Mouse (Mus musculus): ENCODE measurements at regions not wholly inside any gene's neighbourhood (a gene's known extent, or its start where the extent isn't known, plus 50 kb on each side); places are given as distances from the start of the nearest gene placed in this dataset.

DNA sequence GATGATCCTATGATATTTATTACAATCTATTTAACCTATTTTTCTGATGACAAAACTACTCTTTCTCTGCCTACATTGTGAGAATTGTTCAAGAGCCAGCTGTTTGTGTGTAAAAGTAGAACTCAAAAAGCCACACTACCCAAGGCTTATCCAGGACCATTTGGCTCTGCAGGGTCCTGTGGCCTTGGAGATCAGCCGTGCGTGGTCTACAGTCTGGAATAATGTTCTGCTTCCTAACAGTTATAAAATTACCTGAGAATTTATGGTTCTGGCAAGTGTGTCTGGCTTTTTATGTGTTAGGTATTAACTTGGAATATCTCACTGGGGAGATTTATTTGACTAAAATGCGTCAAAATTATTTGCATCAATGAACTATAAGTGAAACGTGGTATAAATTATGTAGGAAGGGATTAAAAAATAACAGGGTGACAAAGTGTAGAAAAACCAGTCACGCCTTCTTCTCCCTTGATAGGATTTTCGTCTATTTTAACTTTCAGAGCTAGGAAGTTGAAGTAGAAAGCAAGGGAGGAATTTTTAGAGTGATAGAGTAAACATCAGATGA, 1789.0 kb upstream of the Gm7489 start:
- H3K36me3 ChIP-seq: no peaks in the 10 kb centered on the region
- no peaks in the 10 kb centered on the region for H3K27me3 ChIP-seq
- H3K9me3 ChIP-seq: no peaks in the 10 kb centered on the region
- H3K4me1 ChIP-seq: no peaks in the 10 kb centered on the region
- no peak overlapping the region for H3K9ac ChIP-seq (replicated peaks)
- H3K4me2 ChIP-seq (replicated peaks): no peak overlapping the region
- H3K27ac ChIP-seq (replicated peaks): no peak overlapping the region
- 83% methylated on average over 6 of the region's 6 CpGs for WGBS
- ATAC-seq (replicated peaks): no peak
- no peak overlapping the region for H3K4me3 ChIP-seq

GRCm38 (mm10) chr15:52108761-52109160, 1775.9 kb upstream of the Gm7489 start:
- WGBS: 94% methylated on average over 2 of the region's 2 CpGs
- H3K9ac ChIP-seq (replicated peaks): no peak overlapping the region

DNA sequence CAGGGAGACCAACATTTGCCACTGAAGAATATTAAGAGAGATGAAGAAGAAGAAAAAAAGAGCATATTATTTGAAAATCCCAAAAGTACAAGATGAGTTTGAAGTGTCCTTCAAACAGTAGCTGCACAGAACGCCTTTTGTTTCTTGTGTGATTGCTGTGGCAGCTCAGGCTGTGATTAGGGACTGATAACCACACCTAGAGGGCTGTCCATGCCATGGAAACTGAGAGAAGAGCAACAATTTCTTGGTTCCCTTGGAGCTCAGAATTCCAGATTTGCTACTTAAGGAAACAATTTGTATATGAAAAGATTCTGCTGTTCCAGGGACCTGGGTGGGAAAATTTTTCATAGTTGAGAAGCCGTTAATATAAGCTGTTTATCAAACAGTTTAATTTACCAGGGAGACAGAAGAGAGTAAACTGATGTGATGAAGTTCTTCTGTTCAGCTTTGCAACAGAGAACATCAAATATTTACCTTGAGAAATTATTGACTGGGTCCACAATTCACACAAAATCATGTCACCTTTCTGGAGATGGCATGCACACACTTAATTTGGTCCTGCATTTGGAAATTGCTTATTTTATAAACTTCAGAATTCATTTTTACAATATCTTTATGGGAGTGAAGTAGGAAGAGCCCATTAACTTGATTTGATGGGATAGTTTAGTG, 1770.2 kb upstream of the Gm7489 start:
- H3K27ac ChIP-seq (replicated peaks): no peak overlapping the region
- no peaks in the 10 kb centered on the region for H3K36me3 ChIP-seq
- no peak overlapping the region for H3K9ac ChIP-seq (replicated peaks)
- ATAC-seq (replicated peaks): no peak
- no peaks in the 10 kb centered on the region for H3K27me3 ChIP-seq
- H3K9me3 ChIP-seq: no peaks in the 10 kb centered on the region
- H3K4me2 ChIP-seq (replicated peaks): no peak overlapping the region
- 82% methylated on average over 2 of the region's 2 CpGs for WGBS
- H3K4me3 ChIP-seq: no peak overlapping the region
- H3K4me1 ChIP-seq: no peaks in the 10 kb centered on the region

More at GRCm38 (mm10) chr15:52108761-52109160, 1775.9 kb upstream of the Gm7489 start:
- Histone ChIP-seq H3K4me1 (no peaks in the 10 kb centered on the region), H3K4me2 (replicated peaks) (no peak overlapping the region), H3K36me3 (no peaks in the 10 kb centered on the region), H3K9me3 (no peaks in the 10 kb centered on the region), H3K4me3 (no peak overlapping the region), H3K27me3 (no peaks in the 10 kb centered on the region), H3K27ac (replicated peaks) (no peak overlapping the region)
- ATAC-seq (replicated peaks): no peak

- no peaks in the 10 kb centered on the region for H3K27me3 ChIP-seq
- no peaks in the 10 kb centered on the region for H3K36me3 ChIP-seq
- no peaks in the 10 kb centered on the region for H3K9me3 ChIP-seq
- 79% methylated on average over 3 of the region's 3 CpGs for WGBS
- H3K27ac ChIP-seq (replicated peaks): no peak overlapping the region
- H3K4me2 ChIP-seq (replicated peaks): no peak overlapping the region
- H3K4me1 ChIP-seq: no peaks in the 10 kb centered on the region
- ATAC-seq (replicated peaks): no peak
- H3K4me3 ChIP-seq: no peak overlapping the region
- no peak overlapping the region for H3K9ac ChIP-seq (replicated peaks)
These were observed 1748.0 kb upstream of the Gm7489 start for GRCm38 (mm10) chr15:52136693-52137092.

DNA sequence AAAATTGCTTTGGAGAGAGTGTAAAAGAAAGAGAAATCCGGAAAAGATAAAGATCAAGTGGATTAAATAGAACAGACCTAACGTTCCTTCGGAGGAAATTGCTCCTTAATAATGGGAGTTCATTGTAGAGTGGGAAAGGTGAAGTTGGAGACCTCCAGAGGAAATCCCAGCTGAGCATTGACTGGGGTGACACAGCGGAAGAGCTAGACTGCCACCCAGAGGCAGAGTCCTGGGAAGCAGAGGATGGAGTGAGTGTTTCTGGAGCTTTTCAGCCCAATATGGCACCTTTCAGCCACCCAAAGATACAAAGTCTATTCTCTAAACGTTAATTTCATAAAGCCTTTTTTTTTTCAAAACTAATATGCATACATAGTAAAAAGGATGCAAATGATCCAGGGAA, 1731.3 kb upstream of the Gm7489 start:
- Histone ChIP-seq H3K9ac (replicated peaks) (no peak overlapping the region), H3K4me2 (replicated peaks) (no peak overlapping the region), H3K4me3 (no peak overlapping the region), H3K9me3 (no peaks in the 10 kb centered on the region), H3K27me3 (no peaks in the 10 kb centered on the region), H3K27ac (replicated peaks) (no peak overlapping the region), H3K36me3 (no peaks in the 10 kb centered on the region), H3K4me1 (no peaks in the 10 kb centered on the region)
- ATAC-seq (replicated peaks): no peak
- 24% methylated on average over 5 of the region's 5 CpGs for WGBS

GRCm38 (mm10) chr15:52155784-52156183, 1728.9 kb upstream of the Gm7489 start:
- no peak overlapping the region for H3K4me3 ChIP-seq
- H3K9me3 ChIP-seq: no peaks in the 10 kb centered on the region
- H3K9ac ChIP-seq (replicated peaks): no peak overlapping the region
- no peaks in the 10 kb centered on the region for H3K27me3 ChIP-seq
- WGBS: 28% methylated on average over 1 of the region's 1 CpGs
- H3K4me1 ChIP-seq: peaks cover 6% of the 10 kb centered on the region
- no peak for ATAC-seq (replicated peaks)
- H3K36me3 ChIP-seq: no peaks in the 10 kb centered on the region
- no peak overlapping the region for H3K4me2 ChIP-seq (replicated peaks)
- H3K27ac ChIP-seq (replicated peaks): no peak overlapping the region

DNA sequence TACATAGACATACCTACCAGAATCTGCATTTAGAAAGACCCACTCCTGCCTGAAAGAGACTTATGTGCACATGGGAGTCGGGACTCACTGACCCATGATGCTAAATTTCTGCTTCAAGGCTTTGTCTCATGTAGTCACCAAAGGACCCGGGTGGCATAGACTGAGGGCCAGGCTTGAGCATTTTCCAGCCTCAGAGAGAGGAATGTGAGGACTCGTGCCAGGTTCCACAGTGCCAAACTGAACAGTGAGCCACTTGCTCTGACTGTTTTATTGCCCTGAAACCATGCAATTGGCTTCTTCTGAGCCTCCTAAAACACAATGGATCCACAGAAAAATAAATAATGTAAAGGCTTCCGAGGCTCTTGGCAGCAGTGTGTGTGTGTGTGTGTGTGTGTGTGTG, 1727.9 kb upstream of the Gm7489 start:
- no peak overlapping the region for H3K9ac ChIP-seq (replicated peaks)
- H3K36me3 ChIP-seq: no peaks in the 10 kb centered on the region
- no peak overlapping the region for H3K27ac ChIP-seq (replicated peaks)
- no peak for ATAC-seq (replicated peaks)
- H3K4me2 ChIP-seq (replicated peaks): no peak overlapping the region
- H3K9me3 ChIP-seq: no peaks in the 10 kb centered on the region
- 46% methylated on average over 4 of the region's 4 CpGs for WGBS
- no peak overlapping the region for H3K4me3 ChIP-seq
- no peaks in the 10 kb centered on the region for H3K27me3 ChIP-seq
- peaks cover 16% of the 10 kb centered on the region for H3K4me1 ChIP-seq

DNA sequence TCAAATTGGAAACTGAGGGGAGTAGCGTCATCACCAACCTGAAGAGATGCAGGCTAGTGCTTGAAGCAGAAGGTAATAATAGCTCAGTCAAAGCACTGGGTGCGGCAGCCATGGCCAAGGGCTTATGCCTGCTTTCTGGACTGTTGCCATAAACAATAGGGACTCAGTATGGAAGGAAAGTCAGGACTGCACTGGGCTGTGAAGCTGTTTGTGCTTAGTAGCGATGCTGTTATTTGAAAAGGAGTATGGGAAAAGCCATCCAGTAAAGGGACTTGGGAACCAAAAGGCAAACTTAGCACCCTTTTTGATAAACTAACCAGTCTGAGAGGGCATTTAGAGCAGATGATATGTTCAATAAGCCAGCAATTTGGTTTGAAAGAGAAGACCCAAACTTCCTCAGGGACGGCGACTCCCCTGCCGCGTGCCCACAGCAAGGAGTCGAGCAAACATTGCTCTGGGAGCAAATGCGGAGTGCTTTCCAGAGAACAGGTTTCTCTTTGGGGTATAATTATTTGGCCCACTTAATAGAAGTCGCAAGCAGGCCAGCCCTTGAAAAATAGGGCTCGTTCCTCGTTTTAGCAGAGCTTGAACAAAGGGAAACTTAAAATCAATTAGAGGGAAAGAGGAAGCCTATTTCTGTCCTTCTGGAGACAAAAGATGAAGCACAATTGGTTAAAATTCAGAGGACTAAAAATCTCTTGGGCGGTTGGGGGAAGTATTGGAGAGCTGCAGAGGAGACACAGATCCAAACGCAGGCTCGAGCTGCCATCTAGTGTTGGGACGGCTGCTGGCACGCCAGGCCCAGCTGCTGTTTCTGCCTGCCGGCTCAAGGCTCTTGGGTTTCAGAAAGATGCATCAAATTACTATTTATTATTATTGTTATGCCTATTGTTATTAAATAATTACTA, 1724.3 kb upstream of the Gm7489 start:
- peak overlapping the region; percentile 24 for H3K4me3 ChIP-seq
- H3K4me2 ChIP-seq (replicated peaks): peak overlapping the region; percentile 48
- ATAC-seq (replicated peaks): peak; percentile 95
- peak overlapping the region; percentile 53; the same call in 1 of the 2 replicates for H3K27ac ChIP-seq (replicated peaks)
- H3K9me3 ChIP-seq: no peaks in the 10 kb centered on the region
- H3K36me3 ChIP-seq: no peaks in the 10 kb centered on the region
- peaks cover 23% of the 10 kb centered on the region for H3K4me1 ChIP-seq
- peak overlapping the region; percentile 39 for H3K9ac ChIP-seq (replicated peaks)
- 7% methylated on average over 18 of the region's 18 CpGs for WGBS
- no peaks in the 10 kb centered on the region for H3K27me3 ChIP-seq

DNA sequence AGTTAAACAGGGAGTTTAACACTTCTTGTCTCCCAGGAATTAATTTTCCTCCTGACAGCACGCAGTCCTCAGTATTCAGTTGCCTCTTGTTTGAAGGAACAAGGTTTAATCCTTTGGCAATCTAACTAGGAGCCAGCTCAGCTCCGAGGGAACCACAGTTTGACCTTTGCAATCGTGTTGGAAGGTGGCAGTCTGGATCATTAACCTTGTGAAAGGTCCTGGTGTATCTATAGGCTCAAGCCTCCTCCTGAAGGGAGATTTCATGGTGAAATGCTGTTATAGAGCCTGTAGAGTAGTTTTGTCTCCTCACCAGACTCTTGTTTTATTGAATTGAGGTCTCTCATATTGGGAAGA, 1723.6 kb upstream of the Gm7489 start:
- Histone ChIP-seq H3K4me2 (replicated peaks) (no peak overlapping the region), H3K4me1 (peaks cover 23% of the 10 kb centered on the region), H3K36me3 (no peaks in the 10 kb centered on the region), H3K9me3 (no peaks in the 10 kb centered on the region), H3K27ac (replicated peaks) (0 out of 2 replicates have a peak overlapping the region, but pooled peaks have one; percentile 49), H3K4me3 (no peak overlapping the region), H3K27me3 (no peaks in the 10 kb centered on the region), H3K9ac (replicated peaks) (no peak overlapping the region)
- peak; percentile 27 for ATAC-seq (replicated peaks)
- 5% methylated on average over 3 of the region's 3 CpGs for WGBS

- peak overlapping the region; percentile 49; the same call in 1 of the 2 replicates for H3K27ac ChIP-seq (replicated peaks)
- WGBS: 21% methylated on average over 19 of the region's 19 CpGs
- H3K4me2 ChIP-seq (replicated peaks): no peak overlapping the region; the same call in 1 of the 2 replicates
- no peaks in the 10 kb centered on the region for H3K9me3 ChIP-seq
- peak; percentile 59 for ATAC-seq (replicated peaks)
- peaks cover 23% of the 10 kb centered on the region for H3K4me1 ChIP-seq
- H3K36me3 ChIP-seq: no peaks in the 10 kb centered on the region
- H3K9ac ChIP-seq (replicated peaks): no peak overlapping the region; the same call in 1 of the 2 replicates
- no peak overlapping the region for H3K4me3 ChIP-seq
- H3K27me3 ChIP-seq: no peaks in the 10 kb centered on the region
These were observed 1723.0 kb upstream of the Gm7489 start for GRCm38 (mm10) chr15:52161568-52162316.

- H3K4me2 ChIP-seq (replicated peaks): no peak overlapping the region
- peaks cover 13% of the 10 kb centered on the region for H3K4me1 ChIP-seq
- H3K27me3 ChIP-seq: no peaks in the 10 kb centered on the region
- no peaks in the 10 kb centered on the region for H3K36me3 ChIP-seq
- H3K27ac ChIP-seq (replicated peaks): no peak overlapping the region
- no peak overlapping the region for H3K9ac ChIP-seq (replicated peaks)
- H3K9me3 ChIP-seq: no peaks in the 10 kb centered on the region
- 92% methylated on average over 4 of the region's 4 CpGs for WGBS
- no peak overlapping the region for H3K4me3 ChIP-seq
- ATAC-seq (replicated peaks): no peak
These were observed 1718.6 kb upstream of the Gm7489 start for GRCm38 (mm10) chr15:52166144-52166543.
